Mouse (Mus musculus): ENCODE results near the gene Numa1. TPM values are rescaled to one million over a fixed set of nuclear protein-coding genes. Genes with fewer than 3 reads are reported as not detected.
"Not testable (repeated sequence)": the region's sequence is repeated elsewhere in the genome, so short reads cannot be mapped to it uniquely, and the experiment has no call there.

Gene Numa1
- polyA plus RNA-seq, 2 experiments from 2014 or later: 66.0 to 83.2 TPM

DNA sequence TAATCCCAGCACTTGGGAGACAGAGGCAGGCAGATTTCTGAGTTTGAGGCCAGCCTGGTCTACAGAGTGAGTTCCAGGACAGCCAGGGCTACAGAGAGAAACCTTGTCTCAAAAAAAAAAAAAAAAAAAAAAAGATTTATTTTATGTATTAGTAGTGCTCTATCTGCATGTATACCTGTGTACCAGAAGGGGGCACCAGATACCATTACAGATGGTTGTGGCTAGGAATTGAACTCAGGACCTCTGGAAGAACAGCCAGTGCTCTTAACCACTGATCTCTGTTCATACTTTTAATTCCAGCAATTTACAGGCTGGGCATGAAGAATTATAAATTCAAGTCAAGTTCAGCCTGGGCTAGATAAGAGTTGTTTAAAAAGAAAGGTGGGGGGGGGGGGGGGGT lies 114.6 kb downstream of the Numa1 start:
- not testable (repeated sequence) for ATAC-seq

DNA sequence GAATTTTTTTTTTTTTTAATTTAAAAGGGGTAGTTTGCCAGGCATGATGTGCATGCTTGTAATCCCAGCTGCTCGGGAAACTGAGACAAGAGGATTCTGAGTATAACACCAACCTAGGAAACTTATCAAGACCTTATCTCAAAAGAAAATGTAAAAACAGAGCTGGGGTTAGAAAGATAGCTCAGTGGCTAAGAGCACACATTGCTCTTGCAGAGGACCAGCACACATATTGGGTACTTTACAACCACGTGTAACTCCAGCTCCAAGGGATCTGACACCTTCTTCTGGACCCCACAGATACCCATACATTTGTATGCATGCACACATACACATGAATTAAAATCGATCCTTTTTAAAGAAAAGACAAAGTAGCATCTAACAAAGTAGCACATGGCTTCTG lies 127.4 kb downstream of the Numa1 start:
- ATAC-seq: no peak

DNA sequence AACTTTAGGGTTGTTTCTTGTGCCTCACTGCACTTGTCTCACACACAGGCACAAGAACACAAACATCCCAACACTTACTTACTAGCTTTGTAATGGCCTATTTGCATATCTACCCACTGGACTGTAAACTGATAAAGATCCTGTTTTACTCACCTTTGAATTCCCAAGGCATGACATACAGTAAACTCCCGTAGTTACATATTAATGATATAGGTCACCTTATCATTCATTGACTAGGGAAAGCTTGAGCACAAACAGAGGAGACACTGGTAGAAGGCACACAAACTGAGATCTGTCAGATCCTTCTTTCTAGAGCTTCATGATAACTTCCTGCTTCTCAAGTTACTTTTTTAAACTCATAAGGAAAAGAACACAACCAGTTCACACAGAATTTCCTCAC lies 128.3 kb downstream of the Numa1 start:
- no peak for ATAC-seq

DNA sequence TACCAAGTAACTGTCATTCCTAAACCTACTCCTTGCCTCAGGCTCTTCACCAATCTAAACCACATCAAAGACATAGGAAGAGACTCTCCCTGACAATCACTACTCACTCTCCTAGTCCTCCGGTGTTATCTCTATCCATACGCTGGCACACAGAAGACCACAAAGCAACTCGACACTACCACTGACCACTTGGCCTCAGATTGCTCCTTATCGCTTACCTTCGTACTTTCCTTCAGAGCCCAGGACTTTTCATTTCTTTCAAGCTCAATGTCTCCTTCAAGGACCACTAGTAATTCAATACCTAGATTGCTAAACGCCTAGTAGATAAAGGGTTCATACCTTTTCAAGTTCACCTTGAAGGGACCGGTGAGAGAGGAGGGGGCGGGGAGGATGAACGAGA lies 130.0 kb downstream of the Numa1 start:
- no peak for ATAC-seq

Other genes with a start within 250 kb of the Numa1 start
- not detected for gene Phox2a, start 115.8 kb upstream of the Numa1 start, polyA plus RNA-seq (2017; shearing (Covaris generic))
- gene Inppl1, start 95.9 kb upstream of the Numa1 start, polyA plus RNA-seq (2017; shearing (Covaris generic)): 1 to 10 TPM; 1.2 to 2.8 TPM
- gene Folr2, start 76.9 kb upstream of the Numa1 start, polyA plus RNA-seq (2017; shearing (Covaris generic)): not detected
- gene Anapc15, start 70.4 kb upstream of the Numa1 start, polyA plus RNA-seq (2017; shearing (Covaris generic)): 10 to 100 TPM; 43.2 to 66.9 TPM
- gene Folr1, start 63.3 kb upstream of the Numa1 start, polyA plus RNA-seq (2017; shearing (Covaris generic)): not detected
- 100 to 1,000 TPM; 104 to 141 TPM for gene Lamtor1, start 28.2 kb upstream of the Numa1 start, polyA plus RNA-seq (2017; shearing (Covaris generic))
- not detected for gene Tomt, start 27.8 kb upstream of the Numa1 start, polyA plus RNA-seq (2017; shearing (Covaris generic))
- gene Lrrc51, start 216 bp upstream of the Numa1 start, polyA plus RNA-seq (2017; shearing (Covaris generic)): 1 to 10 TPM; 4.8 to 6.1 TPM
- 1 to 10 TPM; 4.5 to 5.7 TPM for gene Il18bp, start 84.6 kb downstream of the Numa1 start, polyA plus RNA-seq (2017; shearing (Covaris generic))
- gene Rnf121, start 131.4 kb downstream of the Numa1 start, polyA plus RNA-seq (2017; shearing (Covaris generic)): 10 to 100 TPM; 28.5 to 29.4 TPM
- gene Xndc1, start 131.4 kb downstream of the Numa1 start, polyA plus RNA-seq (2017; shearing (Covaris generic)): 10 to 100 TPM; 19.3 to 33.0 TPM
- gene Xntrpc, start 131.6 kb downstream of the Numa1 start, polyA plus RNA-seq (2017; shearing (Covaris generic)): 1 to 10 TPM in 1 of 2 experiments, under 1 TPM in 1; 0.93 to 1.4 TPM
- not detected for gene Trpc2, start 149.0 kb downstream of the Numa1 start, polyA plus RNA-seq (2017; shearing (Covaris generic))
- not detected for gene Art1, start 167.6 kb downstream of the Numa1 start, polyA plus RNA-seq (2017; shearing (Covaris generic))
- gene Art5, start 175.4 kb downstream of the Numa1 start, polyA plus RNA-seq (2017; shearing (Covaris generic)): under 1 TPM in 1 of 2 experiments, not detected in 1; 0.93 TPM
- not detected for gene Chrna10, start 182.7 kb downstream of the Numa1 start, polyA plus RNA-seq (2017; shearing (Covaris generic))

Data from CD4-positive, CD25-positive, alpha-beta regulatory T cell, adult 4 months (primary cell).